Mouse (Mus musculus) lung, postnatal 0 days (tissue): ENCODE measurements around the gene Nrxn3. TPM values are rescaled to one million over a fixed set of nuclear protein-coding genes. Genes with fewer than 3 reads are reported as not detected.

Experiments
- ATAC-seq: fragments of 200-750 bp; cut with Nextera tagmentation; 2 replicates; pipeline ENCODE4 v1.8.0; 2017; ENCODE audit warnings: moderate library complexity
- DNase-seq: peaks from one replicate; pipeline ENCODE4 v3.0.0-alpha.2; 2016; ENCODE audit warnings: low spot score
- H3K27ac ChIP-seq: fragments of 300-500 bp; sonication (generic); 2 replicates; pipeline ENCODE4 v1.5.1; 2014; ENCODE audit warnings: antibody characterized with exemption, mild to moderate bottlenecking, low read length, mixed read lengths
- H3K27me3 ChIP-seq: fragments of 300-500 bp; sonication (generic); replicated peaks from 2 replicates; pipeline ENCODE4 v1.6.1; 2014; ENCODE audit warnings: low read length, mixed read lengths; ENCODE audit not compliant: insufficient read depth
- H3K36me3 ChIP-seq: fragments of 300-500 bp; sonication (generic); 2 replicates; pipeline ENCODE4 v1.6.1; 2014; ENCODE audit warnings: low read length, mixed read lengths; ENCODE audit not compliant: insufficient read depth
- H3K4me1 ChIP-seq: fragments of 300-500 bp; sonication (generic); 2 replicates; pipeline ENCODE4 v1.6.1; 2014; ENCODE audit warnings: antibody characterized with exemption, low read depth, low read length, mixed read lengths; ENCODE audit not compliant: insufficient read depth
- H3K4me2 ChIP-seq: fragments of 300-500 bp; sonication (generic); replicated peaks from 2 replicates; pipeline ENCODE4 v1.6.1; 2014; ENCODE audit warnings: low read depth, mild to moderate bottlenecking, low read length, moderate library complexity, mixed read lengths
- H3K4me3 ChIP-seq: fragments of 300-500 bp; sonication (generic); 2 replicates; pipeline ENCODE4 v1.5.1; 2014; ENCODE audit warnings: low read depth, low read length
- H3K9ac ChIP-seq: fragments of 300-500 bp; sonication (generic); replicated peaks from 2 replicates; pipeline ENCODE4 v1.6.1; 2014; ENCODE audit warnings: low read depth, mild to moderate bottlenecking
- H3K9me3 ChIP-seq: fragments of 300-500 bp; sonication (generic); 2 replicates; pipeline ENCODE4 v1.6.1; 2016; ENCODE audit warnings: low read length, mixed read lengths
- CTCF ChIP-seq: IDR thresholded peaks from 2 replicates; pipeline ENCODE4 v1.5.1; 2016; ENCODE audit warnings: antibody characterized with exemption, mild to moderate bottlenecking
- EP300 ChIP-seq: IDR thresholded peaks from 2 replicates; pipeline ENCODE4 v1.6.1; 2016; ENCODE audit warnings: antibody characterized with exemption, mild to moderate bottlenecking, control low read depth
- WGBS: fragments of 180-500 bp; shearing (Covaris S2); extraction: QIAGEN DNeasy Blood & Tissue Kit; methylation state at CpG from one replicate; pipeline ENCODE4 v1.1.7; 2014; 5-methylcytosine and 5-hydroxymethylcytosine counted together
- polyA plus RNA-seq: library from polyadenylated mRNA; unstranded; fragments of >200 nt; fragmentation: Nextera tagmentation; extraction: Ambion mirVana; gene quantifications from 2 replicates; pipeline ENCODE4 v1.2.1, GENCODE M21; 2015

The Nrxn3 gene
- polyA plus RNA-seq, 1 experiment from 2014 or later = 2.1 TPM

DNA sequence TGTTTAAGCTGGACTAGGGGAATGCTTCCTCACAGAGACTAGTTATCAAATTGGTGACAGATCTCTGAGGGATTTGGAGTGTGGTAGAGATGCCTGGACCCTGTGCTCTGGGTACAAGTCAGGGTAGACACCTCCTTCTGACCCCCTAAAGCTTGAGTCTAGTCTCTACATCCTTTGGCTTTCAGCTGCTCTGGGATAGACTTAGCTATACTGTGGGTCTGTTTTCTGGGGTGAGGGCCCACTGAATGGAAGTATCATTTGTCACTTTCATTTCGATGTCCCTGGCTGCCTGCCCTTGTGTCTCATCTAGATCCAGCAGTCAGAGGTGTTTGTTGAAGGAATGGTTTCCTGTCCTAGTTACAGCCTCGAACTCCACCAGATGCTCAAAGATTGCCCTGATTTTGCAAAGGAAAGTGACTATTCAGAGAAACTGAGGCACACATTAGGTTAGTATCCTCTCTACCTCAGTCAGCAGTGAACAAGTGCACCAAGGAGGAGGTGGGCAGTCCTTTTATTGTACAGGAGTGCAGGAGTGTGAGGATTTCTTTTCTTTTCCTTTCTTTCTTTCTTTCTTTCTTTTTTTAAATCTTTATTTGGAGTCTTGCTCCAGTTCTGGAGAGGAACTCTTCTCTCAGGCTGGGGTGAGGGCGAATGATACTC lies 515 bp upstream of the Nrxn3 start:
- no peak for DNase-seq
- no peak overlapping the region for H3K27ac ChIP-seq
- no peaks in the 10 kb centered on the region for H3K36me3 ChIP-seq
- H3K9me3 ChIP-seq = no peaks in the 10 kb centered on the region
- H3K4me2 ChIP-seq = no peak overlapping the region
- no peak overlapping the region for H3K4me3 ChIP-seq
- WGBS = 12% methylated on average over 3 of the region's 3 CpGs
- no peak for ATAC-seq
- H3K4me1 ChIP-seq = no peaks in the 10 kb centered on the region
- TF ChIP-seq EP300 (no peak), CTCF (no peak)
- no peaks in the 10 kb centered on the region for H3K27me3 ChIP-seq
- no peak overlapping the region for H3K9ac ChIP-seq

DNA sequence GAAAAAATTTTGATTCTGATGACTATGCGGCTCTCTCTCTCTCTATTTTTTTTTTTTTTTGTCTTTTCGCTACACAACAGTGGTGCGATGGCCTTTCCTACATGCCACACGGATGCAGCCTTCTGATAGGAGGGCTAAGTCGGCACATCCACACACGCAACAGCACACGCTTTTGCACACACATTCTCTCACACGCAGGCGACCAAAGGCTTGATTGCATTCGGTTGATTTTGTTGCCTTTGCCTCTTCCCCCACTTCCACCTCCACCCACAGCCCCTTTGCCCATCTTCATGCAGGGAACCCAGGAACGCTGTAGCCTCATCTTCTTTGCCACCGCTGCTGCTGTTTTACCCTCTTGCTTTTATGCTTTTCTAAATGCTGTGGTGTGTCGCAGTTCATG lies 3.6 kb downstream of the Nrxn3 start:
- H3K27me3 ChIP-seq = no peaks in the 10 kb centered on the region
- H3K27ac ChIP-seq = no peak overlapping the region
- H3K9ac ChIP-seq = no peak overlapping the region
- WGBS = 89% methylated on average over 13 of the region's 13 CpGs
- H3K9me3 ChIP-seq = no peaks in the 10 kb centered on the region
- ATAC-seq (no peak), DNase-seq (no peak)
- TF ChIP-seq CTCF (no peak), EP300 (no peak)
- no peaks in the 10 kb centered on the region for H3K4me1 ChIP-seq
- H3K4me2 ChIP-seq = no peak overlapping the region
- no peak overlapping the region for H3K4me3 ChIP-seq
- H3K36me3 ChIP-seq = no peaks in the 10 kb centered on the region

GRCm38 (mm10) chr12:88726755-88727154 lies 4.1 kb downstream of the Nrxn3 start:
- Histone ChIP-seq H3K36me3 (no peaks in the 10 kb centered on the region), H3K4me1 (no peaks in the 10 kb centered on the region), H3K4me3 (no peak overlapping the region), H3K27me3 (no peaks in the 10 kb centered on the region), H3K9ac (no peak overlapping the region), H3K4me2 (no peak overlapping the region), H3K9me3 (no peaks in the 10 kb centered on the region), H3K27ac (no peak overlapping the region)
- no peak for TF ChIP-seq CTCF
- TF ChIP-seq EP300 = no peak
- 74% methylated on average over 6 of the region's 6 CpGs for WGBS
- DNase-seq (no peak), ATAC-seq (no peak)

- no peaks in the 10 kb centered on the region for H3K9me3 ChIP-seq
- no peak overlapping the region for H3K4me3 ChIP-seq
- WGBS = 43% methylated on average over 2 of the region's 2 CpGs
- no peaks in the 10 kb centered on the region for H3K27me3 ChIP-seq
- no peaks in the 10 kb centered on the region for H3K4me1 ChIP-seq
- no peak overlapping the region for H3K4me2 ChIP-seq
- ATAC-seq (no peak), DNase-seq (no peak)
- H3K27ac ChIP-seq = no peak overlapping the region
- H3K9ac ChIP-seq = no peak overlapping the region
- no peak for TF ChIP-seq CTCF
- TF ChIP-seq EP300 = no peak
- no peaks in the 10 kb centered on the region for H3K36me3 ChIP-seq
Observed at GRCm38 (mm10) chr12:88730720-88731119, 8.0 kb downstream of the Nrxn3 start.

GRCm38 (mm10) chr12:88735045-88735444 lies 12.4 kb downstream of the Nrxn3 start:
- Histone ChIP-seq H3K9ac (no peak overlapping the region), H3K27ac (no peak overlapping the region), H3K36me3 (no peaks in the 10 kb centered on the region), H3K9me3 (no peaks in the 10 kb centered on the region), H3K4me2 (no peak overlapping the region), H3K4me1 (no peaks in the 10 kb centered on the region), H3K4me3 (no peak overlapping the region), H3K27me3 (no peaks in the 10 kb centered on the region)
- DNase-seq = no peak
- 60% methylated on average over 1 of the region's 1 CpGs for WGBS
- TF ChIP-seq CTCF = no peak
- TF ChIP-seq EP300 = no peak
- ATAC-seq = no peak

DNA sequence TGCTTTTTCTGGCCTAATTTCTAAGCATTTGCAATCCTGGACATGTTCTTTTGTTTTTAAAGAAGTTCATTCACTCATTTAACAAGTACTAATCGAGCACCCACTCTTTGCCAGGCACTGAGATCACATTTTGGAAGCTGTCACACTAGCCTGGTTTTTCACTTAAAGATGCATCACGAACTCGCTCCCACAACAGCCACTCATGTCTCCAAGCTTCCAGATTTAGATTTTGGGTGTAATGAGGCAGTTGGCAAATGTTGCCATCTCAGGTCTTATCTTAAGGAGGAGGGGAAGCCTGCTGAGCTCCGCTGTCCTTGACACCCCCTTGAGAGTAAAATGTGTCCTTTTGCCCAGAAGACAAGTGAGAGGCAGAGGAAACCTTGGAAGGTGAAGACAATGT lies 14.4 kb downstream of the Nrxn3 start:
- Histone ChIP-seq H3K27me3 (no peaks in the 10 kb centered on the region), H3K4me1 (no peaks in the 10 kb centered on the region), H3K9ac (no peak overlapping the region), H3K4me2 (no peak overlapping the region), H3K4me3 (no peak overlapping the region), H3K36me3 (no peaks in the 10 kb centered on the region), H3K27ac (no peak overlapping the region), H3K9me3 (no peaks in the 10 kb centered on the region)
- TF ChIP-seq EP300 = no peak
- TF ChIP-seq CTCF = no peak
- DNase-seq (no peak), ATAC-seq (no peak)
- 55% methylated on average over 4 of the region's 4 CpGs for WGBS

GRCm38 (mm10) chr12:88738616-88739015 lies 15.9 kb downstream of the Nrxn3 start:
- Histone ChIP-seq H3K4me3 (no peak overlapping the region), H3K4me2 (no peak overlapping the region), H3K9ac (no peak overlapping the region), H3K27me3 (no peaks in the 10 kb centered on the region), H3K36me3 (no peaks in the 10 kb centered on the region), H3K4me1 (no peaks in the 10 kb centered on the region), H3K9me3 (no peaks in the 10 kb centered on the region), H3K27ac (no peak overlapping the region)
- TF ChIP-seq EP300 = no peak
- TF ChIP-seq CTCF = no peak
- WGBS = 59% methylated on average over 4 of the region's 4 CpGs
- ATAC-seq (no peak), DNase-seq (no peak)
